Mouse (Mus musculus) macrophage (primary cell): ENCODE results near the gene Taldo1. TPM values are rescaled to one million over a fixed set of nuclear protein-coding genes. Genes with fewer than 3 reads are reported as not detected.
A peak's percentile ranks its signal among the peaks of the same experiment; 100 is the strongest.

Source experiments
- H3K27ac ChIP-seq: fragments of 350-480 bp; formaldehyde crosslinking; 2 replicates; pipeline ENCODE4 v1.9.0; 2021
- H3K36me3 ChIP-seq: fragments of 350-480 bp; formaldehyde crosslinking; 2 replicates; pipeline ENCODE4 v1.9.0; 2021; ENCODE audit errors: inconsistent target
- H3K4me3 ChIP-seq: fragments of 350-480 bp; formaldehyde crosslinking; 2 replicates; pipeline ENCODE4 v1.9.0; 2021; ENCODE audit errors: inconsistent target
- H3K79me2 ChIP-seq: fragments of 350-480 bp; formaldehyde crosslinking; 2 replicates; pipeline ENCODE4 v1.9.0; 2021; ENCODE audit errors: inconsistent target
- WGBS: methylation state at CpG from one replicate; pipeline ENCODE4 v1.1.7; 2026; ENCODE audit warnings: inconsistent platforms; ENCODE audit not compliant: missing documents; 5-methylcytosine and 5-hydroxymethylcytosine counted together
- polyA plus RNA-seq: library from polyadenylated mRNA; stranded (reverse); fragments of 250-400 nt; gene quantifications from 3 replicates; pipeline ENCODE4 v1.2.4, GENCODE M21; 2018; ENCODE audit warnings: inconsistent platforms
- total RNA-seq, 78 experiments: library from RNA; depleted of rRNA; stranded (reverse); fragments of 250-400 nt; gene quantifications; 1 replicate in 9 of 78; 2 replicates in 24 of 78; 3 replicates in 43 of 78; 4 replicates in 2 of 78; pipeline ENCODE4 v1.2.4; 2018; ENCODE audit warnings: inconsistent platforms in 56 of 78

The Taldo1 gene
- total RNA-seq (2018; cell fraction: chromatin; rRNA removed) = 10 to 100 TPM in 22 of 26 experiments, 1 to 10 TPM in 4; 6.9 to 84.0 (median 17.0) TPM
- 100 to 1,000 TPM; 146 to 332 (median 253) TPM for total RNA-seq (2018; cell fraction: cytosol; rRNA removed)
- total RNA-seq (2018; cell fraction: nucleus; rRNA removed) = 100 to 1,000 TPM in 3 of 26 experiments, 10 to 100 TPM in 23; 33.8 to 135 (median 54.6) TPM
- 238 to 467 TPM (median 415 TPM) in 3 replicates for polyA plus RNA-seq

DNA sequence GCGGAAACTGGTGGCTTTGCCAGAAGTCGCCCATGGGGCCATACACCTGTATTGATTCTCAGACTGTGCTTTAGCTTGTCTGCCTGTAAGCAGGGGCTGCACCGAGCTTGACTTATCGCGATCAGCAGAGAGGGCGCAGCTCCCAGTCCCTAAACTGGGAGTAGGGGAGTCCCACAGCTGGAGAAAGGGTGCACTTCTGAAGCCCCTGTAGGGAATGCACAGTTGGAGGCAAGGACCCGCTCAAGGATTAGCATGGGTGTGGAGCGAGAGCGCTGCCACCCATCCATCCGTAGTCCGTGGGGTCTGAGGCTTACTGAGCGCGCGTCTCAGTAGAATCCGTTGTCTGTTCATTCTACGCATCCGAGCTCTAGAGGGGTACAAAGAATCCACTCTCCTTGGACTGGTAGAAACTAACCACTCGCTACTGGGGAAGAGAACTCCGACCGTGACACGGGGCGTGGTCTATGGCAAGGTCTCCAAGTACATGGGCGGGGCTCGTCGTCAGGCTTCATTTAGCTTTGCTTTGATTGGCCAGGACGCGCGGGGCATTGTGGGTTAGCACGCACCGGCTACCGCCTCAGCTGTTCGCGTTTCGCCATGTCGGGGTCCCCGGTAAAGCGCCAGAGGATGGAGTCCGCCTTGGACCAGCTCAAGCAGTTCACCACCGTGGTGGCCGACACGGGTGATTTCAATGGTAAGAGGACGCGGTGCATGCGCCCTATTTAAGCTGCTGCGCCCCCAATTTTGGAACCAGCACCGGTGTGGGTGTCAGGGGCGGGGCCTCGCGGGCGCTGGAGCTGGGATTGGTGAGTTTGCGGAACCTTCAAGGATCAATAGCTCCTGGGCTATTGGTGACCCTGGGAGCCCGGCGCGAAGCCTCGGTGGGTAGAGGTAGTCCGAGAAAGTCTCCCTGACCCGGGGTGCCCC lies at the start of gene Taldo1:
Taldo1 (plus strand) TSS at position 575 of the 927 bp plus-strand sequence.
- H3K4me3 ChIP-seq = peak within 1 kb of the TSS; percentile 83
- H3K36me3 ChIP-seq = peaks cover 15% of the 10 kb centered on the region; the same call in 1 of the 2 replicates
- H3K27ac ChIP-seq = peak within 1 kb of the TSS; percentile 80
- H3K79me2 ChIP-seq = peaks cover 48% of the 10 kb centered on the region
- 1% methylated on average over 57 of the region's 57 CpGs for WGBS

DNA sequence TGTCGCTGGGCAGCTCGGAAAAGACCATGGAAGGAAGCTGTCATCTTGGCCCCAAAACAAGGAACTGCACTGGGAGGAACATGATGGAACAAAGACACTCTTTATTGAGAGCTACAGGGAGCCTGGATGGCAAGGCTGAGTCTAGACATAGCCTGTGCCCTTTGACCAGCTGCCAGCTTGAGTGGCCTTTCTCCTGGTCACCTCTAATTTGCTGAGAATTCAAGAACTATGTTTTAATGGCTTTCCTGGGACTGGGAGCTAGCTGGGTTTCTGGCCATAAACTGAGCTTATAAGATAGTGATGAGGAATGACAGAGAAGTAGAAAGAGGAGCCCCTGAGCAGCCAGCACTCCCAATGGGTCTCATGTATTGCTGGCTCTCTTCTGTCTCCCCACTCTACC lies 48.8 kb upstream of the Taldo1 start:
- no peak overlapping the region for H3K27ac ChIP-seq
- no peak overlapping the region for H3K4me3 ChIP-seq
- 72% methylated on average over 2 of the region's 2 CpGs for WGBS
- no peaks in the 10 kb centered on the region for H3K36me3 ChIP-seq
- H3K79me2 ChIP-seq = no peaks in the 10 kb centered on the region

DNA sequence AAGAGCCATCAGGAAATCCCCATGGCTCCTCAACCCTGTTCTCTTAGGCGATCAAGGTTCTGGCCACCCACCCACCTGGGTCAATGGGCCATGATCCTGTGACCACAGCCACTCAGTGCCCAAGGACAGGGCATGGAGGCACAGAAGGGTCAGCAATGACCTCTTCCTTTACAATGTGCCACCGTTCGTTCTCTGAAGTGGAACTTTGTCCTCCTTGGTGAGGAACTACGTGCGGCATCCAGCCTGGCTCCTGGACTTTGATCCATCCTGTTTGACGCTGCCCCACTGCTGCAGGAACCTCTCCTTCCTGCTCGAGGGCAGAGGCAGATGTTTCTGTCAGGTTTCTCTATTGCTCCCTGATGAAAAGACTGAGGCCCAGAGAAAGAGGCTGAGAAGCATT lies 48.3 kb upstream of the Taldo1 start:
- H3K27ac ChIP-seq = no peak overlapping the region
- no peak overlapping the region for H3K4me3 ChIP-seq
- H3K36me3 ChIP-seq = no peaks in the 10 kb centered on the region
- WGBS = 90% methylated on average over 7 of the region's 7 CpGs
- H3K79me2 ChIP-seq = no peaks in the 10 kb centered on the region

DNA sequence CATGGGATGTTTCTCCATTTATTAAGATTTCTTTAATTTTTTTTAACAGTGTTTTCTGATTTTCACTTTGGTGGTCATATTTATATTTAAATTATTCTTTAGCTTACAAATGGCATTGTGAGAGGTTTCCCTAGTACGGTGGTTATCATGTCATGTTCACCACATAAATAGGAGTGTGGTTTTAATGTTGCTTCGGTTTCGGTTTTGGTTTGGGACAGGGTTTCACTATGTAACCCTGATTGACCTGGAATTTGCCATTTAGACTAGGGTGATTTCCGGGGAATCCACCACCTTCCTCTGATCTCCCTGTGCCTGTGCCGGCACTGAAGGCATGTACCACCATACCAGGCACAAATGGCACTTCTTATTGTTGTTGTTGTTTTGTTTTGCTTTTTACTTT lies 47.2 kb upstream of the Taldo1 start:
- Histone ChIP-seq H3K27ac (no peak overlapping the region), H3K79me2 (no peaks in the 10 kb centered on the region), H3K4me3 (no peak overlapping the region), H3K36me3 (no peaks in the 10 kb centered on the region)
- 59% methylated on average over 5 of the region's 5 CpGs for WGBS

DNA sequence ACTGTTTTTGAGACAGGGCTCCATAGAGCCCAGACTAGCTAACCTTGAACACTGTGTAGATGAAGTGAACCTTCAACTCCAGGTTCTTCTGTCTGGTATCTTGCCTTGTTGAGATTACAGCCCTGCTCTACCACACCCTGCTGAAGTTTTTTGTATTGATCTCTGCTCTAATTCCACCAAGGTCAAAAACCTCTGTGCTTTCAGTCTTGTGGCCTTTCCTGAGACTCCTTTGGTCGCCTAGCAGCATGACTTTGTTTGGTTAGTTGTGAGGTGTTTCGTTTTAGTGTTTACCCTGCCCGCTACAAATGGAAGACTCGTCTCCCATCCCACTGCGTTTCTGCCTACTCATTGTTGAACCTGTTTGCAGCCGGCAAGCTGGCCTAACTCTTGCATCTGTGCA lies 40.9 kb upstream of the Taldo1 start:
- no peaks in the 10 kb centered on the region for H3K36me3 ChIP-seq
- H3K4me3 ChIP-seq = no peak overlapping the region
- WGBS = 93% methylated on average over 6 of the region's 6 CpGs
- no peaks in the 10 kb centered on the region for H3K79me2 ChIP-seq
- H3K27ac ChIP-seq = no peak overlapping the region

DNA sequence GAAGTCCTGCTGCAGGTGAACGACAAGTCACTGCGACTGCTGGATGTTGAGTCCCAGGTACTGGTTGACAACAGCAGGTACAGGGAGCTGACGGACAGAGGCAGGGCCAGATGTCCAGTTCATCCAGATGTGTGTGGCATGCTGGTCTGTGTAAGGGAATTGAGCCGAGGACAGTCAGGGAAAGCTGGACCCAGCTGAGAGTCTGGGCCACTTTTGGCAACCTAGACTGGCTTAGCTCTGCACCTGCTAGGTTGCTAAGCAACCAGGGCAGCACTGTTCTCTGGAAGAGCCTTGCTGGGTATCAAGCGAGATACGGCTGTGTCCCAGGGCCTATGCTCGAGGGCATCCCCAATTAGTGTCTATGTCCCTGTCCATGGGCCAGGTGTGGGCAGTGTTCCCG lies 36.9 kb upstream of the Taldo1 start:
- no peak overlapping the region for H3K27ac ChIP-seq
- no peaks in the 10 kb centered on the region for H3K36me3 ChIP-seq
- no peaks in the 10 kb centered on the region for H3K79me2 ChIP-seq
- no peak overlapping the region for H3K4me3 ChIP-seq
- WGBS = 98% methylated on average over 8 of the region's 8 CpGs

DNA sequence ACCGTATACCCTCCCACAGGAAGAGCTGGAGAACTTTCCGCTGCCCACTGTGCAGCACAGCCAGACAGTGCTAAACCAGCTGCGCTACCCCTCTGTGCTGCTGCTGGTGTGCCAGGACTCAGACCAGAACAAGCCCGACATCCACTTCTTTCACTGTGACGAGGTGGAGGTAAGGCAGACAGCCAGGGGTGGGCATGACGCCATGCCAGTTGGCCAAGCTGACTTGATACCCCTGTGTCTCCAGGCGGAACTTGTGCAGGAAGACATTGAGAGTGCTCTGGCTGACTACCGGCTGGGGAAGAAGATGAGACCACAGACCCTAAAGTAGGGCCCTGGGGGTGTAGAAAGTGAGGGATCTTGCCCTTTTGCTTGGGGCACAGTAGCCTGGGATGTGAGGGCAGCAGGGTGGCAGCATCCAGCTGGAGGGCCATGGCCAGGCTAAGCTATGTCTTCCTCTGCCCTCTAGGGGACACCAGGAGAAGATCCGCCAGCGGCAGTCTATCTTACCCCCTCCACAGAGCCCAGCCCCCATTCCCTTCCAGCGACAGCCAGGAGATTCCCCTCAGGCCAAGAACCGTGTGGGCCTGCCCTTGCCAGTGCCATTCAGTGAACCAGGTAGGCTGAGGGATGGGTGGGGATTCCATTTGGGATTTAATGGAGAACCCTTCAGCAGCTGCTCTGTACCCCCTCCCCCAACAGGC lies 36.2 kb upstream of the Taldo1 start:
- Histone ChIP-seq H3K79me2 (no peaks in the 10 kb centered on the region), H3K27ac (no peak overlapping the region), H3K4me3 (no peak overlapping the region), H3K36me3 (no peaks in the 10 kb centered on the region)
- WGBS = 85% methylated on average over 12 of the region's 12 CpGs

DNA sequence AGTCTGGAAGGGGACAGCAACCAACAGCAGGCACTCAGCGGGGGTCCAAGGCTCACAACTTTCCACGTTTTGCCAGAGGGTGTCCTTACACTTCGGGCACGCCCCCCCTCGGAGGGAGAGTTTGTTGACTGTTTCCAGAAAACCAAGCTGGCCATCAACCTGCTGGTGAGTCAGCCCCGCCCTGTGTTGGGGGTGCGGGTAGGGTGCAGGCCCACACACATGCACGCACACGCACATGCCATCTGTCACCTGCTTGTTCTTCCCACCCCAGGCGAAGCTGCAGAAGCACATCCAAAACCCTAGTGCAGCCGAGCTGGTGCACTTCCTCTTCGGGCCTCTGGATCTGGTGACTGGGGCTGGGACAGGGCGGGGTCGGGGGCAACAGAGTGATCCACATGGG lies 35.0 kb upstream of the Taldo1 start:
- Histone ChIP-seq H3K79me2 (no peaks in the 10 kb centered on the region), H3K4me3 (no peak overlapping the region)
- 73% methylated on average over 14 of the region's 14 CpGs for WGBS

DNA sequence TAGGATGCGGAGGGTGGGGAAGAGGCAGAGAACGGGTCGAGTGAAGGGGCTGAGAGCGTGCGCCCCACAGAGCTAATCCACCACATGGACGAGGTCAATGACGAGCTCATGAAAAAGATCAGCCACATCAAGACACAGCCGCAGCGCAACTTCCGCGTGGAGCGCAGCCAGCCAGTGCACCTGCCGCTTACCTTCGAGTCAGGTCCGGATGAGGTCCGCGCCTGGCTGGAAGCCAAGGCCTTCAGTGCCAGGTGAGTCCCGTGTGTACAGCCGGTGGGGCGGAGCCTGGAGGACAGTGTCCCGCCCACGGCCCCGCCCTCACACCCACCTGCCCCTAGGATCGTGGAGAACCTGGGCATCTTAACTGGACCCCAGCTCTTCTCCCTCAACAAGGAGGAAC lies 30.5 kb upstream of the Taldo1 start:
- WGBS = 37% methylated on average over 18 of the region's 24 CpGs
- Histone ChIP-seq H3K27ac (no peak overlapping the region), H3K4me3 (no peak overlapping the region), H3K36me3 (no peaks in the 10 kb centered on the region), H3K79me2 (no peaks in the 10 kb centered on the region)

More for the DNA sequence above, 35.0 kb upstream of the Taldo1 start:
- Histone ChIP-seq H3K36me3 (no peaks in the 10 kb centered on the region), H3K27ac (no peak overlapping the region)

DNA sequence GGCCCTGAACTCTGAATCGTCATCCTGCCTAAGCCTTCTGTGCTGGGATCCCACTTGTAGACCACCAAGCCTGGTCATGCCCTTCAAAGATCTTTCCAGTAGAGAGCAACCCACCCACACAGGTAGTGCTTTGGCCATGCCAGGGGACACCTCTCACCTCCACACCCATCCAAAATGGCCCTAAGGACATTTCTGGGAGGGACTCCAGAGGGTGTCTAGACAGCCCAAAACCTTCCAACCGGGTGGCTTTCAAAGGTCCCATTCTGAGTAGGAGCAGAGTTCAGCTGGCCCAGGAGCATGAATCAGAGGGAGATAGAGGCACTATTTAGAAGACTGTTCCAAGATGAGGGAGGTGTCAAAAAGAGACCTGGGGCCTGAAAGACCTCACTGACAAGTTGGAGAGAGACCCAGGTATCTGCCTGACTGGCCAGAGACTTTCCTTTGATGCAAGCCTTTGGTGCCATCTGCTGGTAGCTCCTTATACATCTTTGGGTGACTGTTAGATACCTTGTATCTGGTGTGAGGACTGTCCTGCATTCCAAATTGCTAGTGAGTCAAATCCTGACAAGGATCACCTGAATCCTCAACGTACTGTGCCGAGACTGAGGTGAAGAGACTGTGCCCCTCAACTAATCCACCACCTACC lies 28.8 kb upstream of the Taldo1 start:
- Histone ChIP-seq H3K27ac (no peak overlapping the region), H3K36me3 (no peaks in the 10 kb centered on the region), H3K79me2 (no peaks in the 10 kb centered on the region), H3K4me3 (no peak overlapping the region)
- WGBS = 54% methylated on average over 4 of the region's 4 CpGs

DNA sequence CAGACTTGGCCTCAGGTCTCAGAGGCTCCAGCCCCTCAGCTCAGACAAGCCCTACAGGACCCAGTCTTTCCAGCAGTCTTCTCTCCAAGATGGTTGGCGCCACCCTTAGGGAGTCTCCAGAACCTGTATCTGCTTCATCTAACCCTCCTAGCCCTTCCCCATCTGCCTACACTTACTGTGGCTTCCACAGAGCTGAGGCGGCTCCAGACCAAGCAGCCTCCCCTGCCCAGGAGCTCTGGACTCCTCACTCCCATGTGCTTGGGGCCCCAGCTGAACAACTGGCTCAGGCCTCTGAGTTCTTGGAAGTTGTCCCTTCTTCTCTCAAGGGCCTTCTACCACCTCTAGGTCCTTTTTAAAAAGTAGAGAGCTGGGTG lies 28.3 kb upstream of the Taldo1 start:
- no peak overlapping the region for H3K4me3 ChIP-seq

DNA sequence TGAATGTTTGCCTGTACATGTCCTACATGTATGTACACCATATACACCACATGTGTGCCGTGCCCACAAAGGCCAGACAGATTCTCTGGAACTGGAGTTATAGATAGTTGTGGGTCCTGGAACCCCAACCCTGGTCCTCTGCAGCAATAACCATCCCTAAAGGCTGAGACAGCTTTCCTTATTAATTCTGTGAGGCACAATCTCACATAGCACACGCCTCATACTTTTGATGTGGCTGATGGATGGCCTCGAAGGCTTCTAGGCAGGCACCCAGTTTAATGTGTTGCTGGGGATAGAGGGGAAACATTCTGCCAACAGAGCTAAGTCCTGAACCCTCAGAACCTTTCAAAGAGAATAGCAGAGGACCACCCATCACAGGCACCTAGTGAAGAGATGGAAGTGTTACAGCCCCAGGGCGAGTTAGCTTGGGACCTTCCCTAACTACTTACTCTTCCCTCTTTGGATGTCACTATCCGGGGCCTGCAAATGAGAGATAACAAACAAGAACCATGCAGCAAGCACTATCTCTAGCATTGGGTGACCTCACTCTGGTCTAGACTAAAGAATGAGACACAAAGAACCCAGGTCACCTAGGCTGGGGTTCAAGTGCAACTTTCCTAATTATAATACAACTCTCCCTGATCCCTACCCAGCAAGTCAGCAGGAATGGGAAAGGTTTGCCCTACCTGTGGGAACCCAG lies 27.5 kb upstream of the Taldo1 start:
- no peak overlapping the region for H3K4me3 ChIP-seq
- WGBS = 87% methylated on average over 5 of the region's 5 CpGs

More for the DNA sequence above, 28.3 kb upstream of the Taldo1 start:
- WGBS = 88% methylated on average over 2 of the region's 2 CpGs
- no peak overlapping the region for H3K27ac ChIP-seq
- no peaks in the 10 kb centered on the region for H3K79me2 ChIP-seq
- H3K36me3 ChIP-seq = no peaks in the 10 kb centered on the region

DNA sequence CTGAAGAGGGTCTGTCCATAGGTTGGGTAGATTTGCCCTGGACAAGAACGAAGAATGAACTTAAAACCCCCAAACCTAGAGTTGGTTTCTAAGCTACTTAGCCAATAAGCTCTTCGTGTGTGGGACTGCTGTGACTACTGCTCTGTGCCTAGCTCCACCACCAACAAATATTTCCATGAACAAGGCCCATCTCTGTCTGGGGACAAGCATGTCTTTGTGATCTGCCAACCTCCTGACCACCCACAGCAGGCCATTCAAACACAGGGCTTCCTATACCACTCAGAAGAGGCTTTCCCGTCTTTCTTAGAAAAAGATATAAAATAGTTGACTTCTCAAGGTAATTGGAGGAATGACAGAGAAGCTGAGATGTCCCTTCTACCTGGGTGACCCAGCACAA lies 27.0 kb upstream of the Taldo1 start:
- Histone ChIP-seq H3K27ac (no peak overlapping the region), H3K79me2 (no peaks in the 10 kb centered on the region), H3K36me3 (no peaks in the 10 kb centered on the region), H3K4me3 (no peak overlapping the region)
- WGBS = 94% methylated on average over 3 of the region's 3 CpGs

More for the DNA sequence above, 27.5 kb upstream of the Taldo1 start:
- Histone ChIP-seq H3K27ac (no peak overlapping the region), H3K79me2 (no peaks in the 10 kb centered on the region), H3K36me3 (no peaks in the 10 kb centered on the region)

DNA sequence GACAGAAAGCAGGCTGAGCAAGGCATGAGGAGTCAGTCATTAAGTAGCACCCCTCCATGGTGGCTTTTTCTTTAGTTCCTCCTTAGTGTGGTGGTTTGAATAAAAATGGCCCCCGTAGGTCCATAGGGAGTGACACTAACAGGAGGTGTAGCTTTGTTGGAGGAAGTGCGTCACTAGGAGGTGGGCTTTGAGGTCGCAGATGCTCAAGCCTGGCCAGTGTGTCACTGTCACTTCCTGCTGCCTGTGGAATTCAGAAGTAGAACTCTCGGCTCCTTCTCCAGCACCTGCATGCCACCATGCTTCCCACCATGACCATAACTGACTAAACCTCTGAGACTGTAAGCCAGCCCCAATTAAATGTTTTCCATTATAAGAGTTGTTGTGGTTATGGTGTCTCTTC lies 24.6 kb upstream of the Taldo1 start:
- no peaks in the 10 kb centered on the region for H3K79me2 ChIP-seq
- WGBS = 85% methylated on average over 4 of the region's 4 CpGs

More for the DNA sequence above, 24.6 kb upstream of the Taldo1 start:
- no peak overlapping the region for H3K4me3 ChIP-seq
- no peaks in the 10 kb centered on the region for H3K36me3 ChIP-seq
- no peak overlapping the region for H3K27ac ChIP-seq
